Mouse (Mus musculus) right cerebral cortex, adult 18-20 months (tissue): ENCODE data around the gene C1qtnf1.
A peak's percentile ranks its signal among the peaks of the same experiment; 100 is the strongest.

Experiments
- DNase-seq: peaks from one replicate; pipeline ENCODE4 v3.0.0; 2022; ENCODE audit warnings: mixed read lengths

The C1qtnf1 gene

GRCm38 (mm10) chr11:118476396-118477373 lies 48.7 kb downstream of the C1qtnf1 start, which contains the start of gene Engase:
Gene Engase (plus strand): TSS chr11:118476829.
- peak; percentile 98 for DNase-seq

- DNase-seq = no peak
Observed at GRCm38 (mm10) chr11:118479776-118480175, 51.8 kb downstream of the C1qtnf1 start.

GRCm38 (mm10) chr11:118481231-118481630 lies 53.2 kb downstream of the C1qtnf1 start:
- DNase-seq = no peak

- DNase-seq = no peak
Observed at GRCm38 (mm10) chr11:118481751-118482150, 53.7 kb downstream of the C1qtnf1 start.

- no peak for DNase-seq
Observed at GRCm38 (mm10) chr11:118484169-118484568, 56.2 kb downstream of the C1qtnf1 start.

GRCm38 (mm10) chr11:118485338-118485737 lies 57.3 kb downstream of the C1qtnf1 start:
- no peak for DNase-seq

GRCm38 (mm10) chr11:118485780-118486179 lies 57.8 kb downstream of the C1qtnf1 start:
- no peak for DNase-seq

- DNase-seq = no peak
Observed at GRCm38 (mm10) chr11:118486281-118486680, 58.3 kb downstream of the C1qtnf1 start.

- DNase-seq = no peak
Observed at GRCm38 (mm10) chr11:118486881-118487772, 59.1 kb downstream of the C1qtnf1 start.

GRCm38 (mm10) chr11:118488191-118488906 lies 60.3 kb downstream of the C1qtnf1 start:
- no peak for DNase-seq

GRCm38 (mm10) chr11:118488907-118489270 lies 60.9 kb downstream of the C1qtnf1 start:
- DNase-seq = no peak

GRCm38 (mm10) chr11:118490566-118491218 lies 62.7 kb downstream of the C1qtnf1 start:
- peak; percentile 65 for DNase-seq

GRCm38 (mm10) chr11:118491230-118491629 lies 63.2 kb downstream of the C1qtnf1 start:
- no peak for DNase-seq

- DNase-seq = no peak
Observed at GRCm38 (mm10) chr11:118493458-118493857, 65.5 kb downstream of the C1qtnf1 start.

GRCm38 (mm10) chr11:118494001-118494737 lies 66.2 kb downstream of the C1qtnf1 start:
- DNase-seq = no peak

- DNase-seq = peak; percentile 57
Observed at GRCm38 (mm10) chr11:118495065-118495464, 67.1 kb downstream of the C1qtnf1 start.

- no peak for DNase-seq
Observed at GRCm38 (mm10) chr11:118496066-118496689, 68.2 kb downstream of the C1qtnf1 start.
